Mouse (Mus musculus): ENCODE results near the gene E2f3.

DNA sequence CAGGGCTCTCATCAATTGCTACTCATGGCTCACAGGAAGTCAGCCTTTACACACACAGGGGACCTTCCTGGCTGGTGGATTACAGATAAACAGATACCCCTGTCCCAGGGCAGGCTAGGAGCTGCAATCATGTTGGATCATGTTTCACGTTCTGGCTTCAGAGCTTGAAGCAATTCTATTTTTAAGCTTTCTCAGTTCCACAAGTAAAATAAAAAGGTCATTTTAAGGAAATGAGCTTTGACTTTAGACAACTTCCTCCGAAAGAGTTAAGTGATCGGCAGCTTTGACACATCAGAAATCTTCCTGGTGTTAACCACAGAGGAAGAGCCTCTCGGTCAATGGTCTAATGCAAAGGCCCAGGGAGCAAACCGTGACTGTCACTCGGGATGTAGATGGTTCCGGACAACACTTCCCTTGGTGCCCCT lies 6.7 kb downstream of the E2f3 start:
- TF ChIP-seq CTCF (conservative IDR thresholded peaks at IDR 0.05; ENCODE audit: low read length): no peak
- TF ChIP-seq NANOG (IDR thresholded peaks at IDR 0.05; ENCODE audit: borderline replicate concordance, low read length): no peak
